Mouse (Mus musculus) right cerebral cortex, adult 2 months (tissue): Measurements from ENCODE around the gene Pomc.

Source experiments
- DNase-seq, 2 experiments: peaks; one replicate each; pipeline ENCODE4 v3.0.0; 2021 to 2022; ENCODE audit warnings: low spot score in 2 of 2

The Pomc gene

DNA sequence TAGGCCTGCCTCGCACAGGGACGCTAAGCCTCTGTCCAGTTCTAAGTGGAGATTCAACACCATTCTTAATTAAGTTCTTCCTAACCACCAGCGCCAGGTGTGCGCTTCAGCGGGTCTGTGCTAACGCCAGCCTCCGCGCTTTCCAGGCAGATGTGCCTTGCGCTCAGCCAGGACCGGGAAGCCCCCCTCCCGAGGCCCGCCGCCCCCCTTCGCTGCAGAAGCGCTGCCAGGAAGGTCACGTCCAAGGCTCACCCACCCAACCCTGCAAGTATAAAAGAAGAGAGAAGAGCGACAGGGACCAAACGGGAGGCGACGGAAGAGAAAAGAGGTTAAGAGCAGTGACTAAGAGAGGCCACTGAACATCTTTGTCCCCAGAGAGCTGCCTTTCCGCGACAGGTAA is at the start of gene Pomc:
Gene Pomc, plus strand, starts transcription at position 301 of the 400 bp plus-strand sequence.
- DNase-seq, result no peak

DNA sequence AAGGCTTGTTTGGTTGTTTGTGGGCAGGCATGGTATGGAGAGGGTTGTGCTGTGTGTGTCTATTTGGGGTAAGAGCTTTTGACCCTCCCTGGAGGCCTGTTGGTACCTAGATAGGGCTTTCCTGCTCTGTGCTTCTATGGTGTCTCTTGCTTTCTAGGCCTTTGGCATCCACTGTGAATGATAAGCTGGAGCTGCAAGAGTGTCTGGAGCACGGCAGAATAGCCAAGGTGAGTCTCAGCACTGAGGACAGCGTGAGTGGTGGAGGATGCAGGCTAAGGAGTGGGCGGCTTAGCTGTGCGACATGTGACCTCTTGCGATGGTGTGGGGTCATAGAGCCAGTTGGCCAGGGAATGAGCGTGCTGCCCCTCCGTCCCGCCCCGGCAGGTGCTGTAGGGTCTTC is 49.3 kb upstream of the Pomc start:
- no peak for DNase-seq

DNA sequence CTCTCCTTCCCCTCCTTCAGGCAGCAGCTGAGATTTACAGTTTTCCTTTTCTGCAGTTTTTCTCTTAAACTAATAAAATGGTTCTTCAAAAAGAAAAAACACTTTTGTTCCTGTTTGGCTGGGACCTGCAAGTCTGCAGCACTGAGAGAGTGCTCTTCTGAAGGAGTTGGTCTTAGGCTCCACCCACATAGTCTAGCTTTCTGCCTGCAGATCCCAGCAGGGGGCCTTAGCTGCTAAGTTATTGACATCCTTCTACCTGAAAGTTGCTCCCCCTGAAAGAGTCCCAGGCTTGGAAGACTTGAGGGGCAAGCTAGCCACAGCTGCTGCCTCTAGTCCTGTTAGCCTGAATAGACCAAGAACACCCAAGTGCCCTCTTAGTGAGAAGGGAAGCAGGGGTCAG is 48.4 kb upstream of the Pomc start:
- no peak for DNase-seq

DNA sequence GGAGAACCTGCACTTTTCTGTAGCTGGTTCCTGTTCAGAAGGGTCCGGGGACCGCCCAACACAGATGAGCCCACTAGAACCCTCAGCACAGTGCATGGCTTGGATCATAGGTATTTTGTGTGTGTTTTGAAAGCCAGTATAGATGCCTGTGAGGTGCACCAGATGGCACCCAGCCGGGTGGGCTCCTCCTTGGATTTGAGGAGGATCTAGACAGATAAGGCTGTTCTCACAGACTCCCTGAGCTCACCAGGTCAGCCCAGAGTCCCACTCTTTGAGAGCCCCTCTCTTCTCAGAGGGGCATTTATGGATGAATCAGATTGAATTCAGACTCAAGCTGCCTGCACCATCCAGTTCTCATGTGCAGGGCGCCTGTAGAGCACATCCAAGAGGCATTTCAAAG is 47.7 kb upstream of the Pomc start:
- DNase-seq, result no peak

DNA sequence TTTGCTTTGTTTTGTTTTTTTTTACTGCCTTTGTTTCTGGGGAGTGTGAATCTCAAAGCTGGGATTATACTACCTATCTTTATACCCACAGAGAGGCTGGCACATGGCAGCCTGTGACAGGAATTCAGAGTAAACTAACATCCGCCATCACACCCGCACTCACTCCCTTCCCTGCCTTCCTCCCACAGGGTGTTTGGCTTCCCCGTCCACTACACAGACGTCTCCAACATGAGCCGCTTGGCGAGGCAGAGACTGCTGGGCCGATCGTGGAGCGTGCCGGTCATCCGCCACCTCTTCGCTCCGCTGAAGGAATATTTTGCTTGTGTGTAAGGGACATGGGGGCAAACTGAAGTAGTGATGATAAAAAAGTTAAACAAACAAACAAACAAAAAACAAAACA is 47.3 kb upstream of the Pomc start:
- no peak for DNase-seq

DNA sequence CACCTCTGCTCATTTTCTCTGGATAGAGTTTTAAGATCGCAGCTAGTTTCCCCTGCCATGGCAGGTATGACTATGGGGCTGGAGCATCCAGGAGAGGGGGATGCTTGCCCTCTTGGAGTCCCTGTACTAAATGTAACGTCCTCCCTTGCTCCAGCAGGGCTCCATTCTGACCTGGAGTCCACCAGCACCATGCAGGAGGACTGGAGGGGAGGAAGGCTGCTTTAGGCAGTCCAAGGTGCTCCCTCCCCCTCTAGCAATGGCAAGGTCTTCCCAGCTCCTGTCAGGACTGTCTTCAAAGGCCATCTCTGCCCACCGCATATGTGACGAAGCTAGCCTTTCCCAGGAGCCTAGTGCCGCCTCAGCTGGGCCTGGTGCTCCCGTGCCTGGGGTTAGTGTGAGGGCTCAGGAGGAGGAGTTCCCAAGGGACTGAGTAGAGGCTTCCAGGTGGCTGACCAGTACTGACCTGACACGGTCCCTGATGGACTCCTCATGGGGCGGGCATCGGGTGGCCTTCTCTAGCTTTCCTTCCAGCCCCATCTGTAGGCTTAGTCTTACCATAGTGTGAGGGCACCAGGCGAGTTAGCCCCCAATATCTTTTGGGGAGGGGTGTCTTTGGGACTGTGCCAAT is 44.2 kb upstream of the Pomc start:
- DNase-seq, result no peak

DNA sequence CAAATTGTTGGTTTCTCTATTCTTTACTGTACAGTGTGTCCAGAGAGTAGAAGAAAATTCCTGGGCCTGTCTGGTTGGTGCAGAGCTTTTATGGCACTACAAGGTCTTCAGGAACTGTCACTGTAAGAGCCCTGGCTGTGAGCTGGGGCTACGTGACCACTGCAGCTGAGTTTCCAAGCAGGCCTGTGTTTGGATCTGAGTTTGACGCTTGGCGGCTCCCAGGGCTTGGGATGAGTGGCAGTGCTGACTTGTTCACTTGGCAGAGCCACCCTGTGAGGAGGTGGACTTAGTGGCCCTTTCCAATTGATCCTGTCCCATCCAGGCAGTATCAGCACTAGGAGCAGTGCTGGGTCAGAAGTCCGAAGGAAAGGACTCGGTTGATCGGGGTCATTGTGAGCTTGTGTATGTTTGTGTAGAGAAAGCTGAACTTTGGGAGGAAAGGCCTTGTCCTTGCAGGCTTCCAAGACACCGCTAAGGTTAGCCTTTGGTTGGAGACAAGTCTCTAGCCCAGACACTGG is 42.9 kb upstream of the Pomc start:
- no peak for DNase-seq

DNA sequence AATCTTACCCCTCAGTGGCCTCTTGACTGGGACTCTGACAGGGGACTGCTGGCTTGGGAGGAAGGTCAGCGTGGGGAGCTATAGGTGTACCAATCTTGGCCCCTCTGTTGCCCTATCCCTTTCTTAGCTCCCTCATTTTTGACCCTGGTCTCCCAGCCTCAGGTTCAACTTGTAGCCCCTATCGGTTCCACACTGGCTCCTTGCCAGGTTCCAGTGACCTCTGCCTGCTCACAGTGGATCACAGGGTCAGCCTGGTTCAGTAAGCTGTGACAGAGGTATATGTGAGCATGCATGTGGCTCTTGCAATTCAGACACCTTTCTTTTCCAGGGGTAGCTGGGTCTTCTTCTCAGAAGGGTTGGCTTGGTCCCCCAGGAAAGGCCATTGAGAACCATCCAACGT is 38.9 kb upstream of the Pomc start:
- DNase-seq, result no peak

DNA sequence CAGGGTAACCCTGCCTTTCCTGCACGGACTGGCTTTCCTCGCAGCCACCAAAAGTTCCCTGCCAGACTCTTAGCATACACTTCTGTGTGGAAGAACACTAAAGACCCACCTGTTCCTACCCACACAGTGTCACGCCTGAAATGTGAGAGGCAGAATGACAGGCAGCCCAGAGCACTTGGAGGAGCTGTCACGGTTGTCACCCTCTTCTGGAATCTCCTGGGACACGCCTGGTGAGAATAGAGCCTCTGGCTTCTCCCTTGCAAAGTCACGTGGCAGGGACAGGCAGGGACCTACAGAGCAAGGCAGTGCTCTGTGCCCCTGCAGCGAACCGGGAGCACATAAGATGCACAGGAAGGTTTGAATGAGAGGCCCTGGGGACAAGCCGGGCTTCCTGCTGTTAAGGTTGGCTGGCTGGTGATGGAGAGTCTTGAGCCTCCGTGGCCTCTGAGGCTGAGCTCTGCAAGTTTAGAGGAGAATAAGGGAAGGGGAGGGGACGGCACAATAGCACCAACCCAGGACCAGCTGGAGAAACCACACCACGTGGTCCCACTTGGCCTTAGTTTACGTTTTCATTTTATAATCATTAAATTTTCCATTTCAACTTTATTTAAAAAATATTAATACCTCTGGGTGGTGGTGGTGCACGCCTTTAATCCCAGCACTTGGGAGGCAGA is 36.9 kb upstream of the Pomc start:
- no peak for DNase-seq

DNA sequence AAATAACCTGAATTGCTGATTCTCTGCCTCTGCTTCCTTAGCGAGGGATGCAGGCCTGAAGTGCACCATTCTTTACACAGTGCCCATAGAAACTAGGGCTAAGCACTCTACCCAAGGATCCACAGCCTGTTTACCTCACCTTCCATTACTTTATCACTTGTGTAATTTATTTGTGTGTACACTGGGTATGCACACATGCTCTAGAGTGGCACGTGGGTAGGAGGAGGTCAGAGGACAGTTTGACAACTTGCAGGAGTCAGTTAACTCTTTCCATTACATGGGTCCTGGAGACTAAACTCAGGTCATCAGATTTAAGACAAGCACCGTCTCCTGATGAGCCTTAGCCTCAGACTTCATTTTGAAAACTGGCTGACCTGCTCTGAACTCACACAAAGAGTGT is 36.2 kb upstream of the Pomc start:
- no peak for DNase-seq

DNA sequence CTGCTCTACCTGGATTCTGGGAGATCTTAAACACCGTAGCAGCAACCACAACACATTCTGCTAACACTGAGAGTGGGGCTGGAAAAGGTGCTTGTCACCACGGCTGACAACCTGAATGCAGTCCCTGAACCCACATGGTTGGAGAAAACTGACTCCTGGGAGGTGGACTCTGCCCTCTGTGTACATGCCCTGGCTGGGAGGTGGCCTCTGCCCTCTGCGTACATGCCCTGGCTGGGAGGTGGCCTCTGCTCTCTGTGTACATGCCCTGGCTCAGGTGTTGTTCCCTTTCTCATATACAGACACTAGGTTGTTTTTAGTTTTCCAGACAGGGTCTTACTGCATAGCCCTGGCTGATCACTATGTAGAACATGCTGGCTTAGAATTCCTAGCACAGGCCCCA is 35.3 kb upstream of the Pomc start:
- no peak for DNase-seq

DNA sequence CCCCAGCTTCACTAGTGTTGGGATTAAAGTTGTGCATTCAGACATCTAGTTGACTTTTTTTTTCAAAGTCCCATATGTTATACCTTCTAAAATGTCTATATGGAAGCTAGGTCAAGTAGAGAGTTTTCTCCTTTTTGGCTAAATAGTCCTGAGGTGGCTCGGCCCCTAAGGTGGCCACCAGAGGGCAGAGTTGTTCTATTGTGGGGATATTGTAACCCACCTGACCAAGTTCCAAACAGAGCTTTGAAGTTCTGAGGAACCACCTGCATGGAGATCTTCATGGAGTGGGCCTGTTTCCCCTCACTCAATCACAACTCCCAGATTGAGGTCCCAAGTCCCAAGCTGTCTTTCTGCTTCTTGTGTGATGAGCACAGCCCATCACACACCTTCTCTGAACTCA is 28.6 kb upstream of the Pomc start:
- peak; percentile 78 to 84 for DNase-seq

DNA sequence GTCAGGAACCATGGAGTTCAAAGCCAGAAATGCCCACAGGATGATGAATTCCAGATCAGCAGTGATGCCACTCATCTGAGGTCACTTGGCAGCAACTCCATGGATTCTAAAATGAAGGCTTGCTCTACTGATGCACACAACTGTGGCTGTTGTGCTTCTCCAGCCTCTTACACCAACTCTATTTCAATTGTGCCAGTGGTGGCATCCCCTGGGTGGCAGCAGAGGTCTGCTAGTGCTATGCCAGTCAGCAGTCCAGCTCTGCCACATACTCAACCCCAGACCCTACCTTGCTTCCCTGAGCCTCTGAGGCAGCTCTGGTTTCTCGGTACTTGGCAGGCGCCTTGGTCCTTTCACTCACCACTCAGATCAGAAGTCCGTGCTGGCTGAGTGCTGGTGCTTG is 25.9 kb upstream of the Pomc start:
- DNase-seq, result peak; percentile 49 to 57

DNA sequence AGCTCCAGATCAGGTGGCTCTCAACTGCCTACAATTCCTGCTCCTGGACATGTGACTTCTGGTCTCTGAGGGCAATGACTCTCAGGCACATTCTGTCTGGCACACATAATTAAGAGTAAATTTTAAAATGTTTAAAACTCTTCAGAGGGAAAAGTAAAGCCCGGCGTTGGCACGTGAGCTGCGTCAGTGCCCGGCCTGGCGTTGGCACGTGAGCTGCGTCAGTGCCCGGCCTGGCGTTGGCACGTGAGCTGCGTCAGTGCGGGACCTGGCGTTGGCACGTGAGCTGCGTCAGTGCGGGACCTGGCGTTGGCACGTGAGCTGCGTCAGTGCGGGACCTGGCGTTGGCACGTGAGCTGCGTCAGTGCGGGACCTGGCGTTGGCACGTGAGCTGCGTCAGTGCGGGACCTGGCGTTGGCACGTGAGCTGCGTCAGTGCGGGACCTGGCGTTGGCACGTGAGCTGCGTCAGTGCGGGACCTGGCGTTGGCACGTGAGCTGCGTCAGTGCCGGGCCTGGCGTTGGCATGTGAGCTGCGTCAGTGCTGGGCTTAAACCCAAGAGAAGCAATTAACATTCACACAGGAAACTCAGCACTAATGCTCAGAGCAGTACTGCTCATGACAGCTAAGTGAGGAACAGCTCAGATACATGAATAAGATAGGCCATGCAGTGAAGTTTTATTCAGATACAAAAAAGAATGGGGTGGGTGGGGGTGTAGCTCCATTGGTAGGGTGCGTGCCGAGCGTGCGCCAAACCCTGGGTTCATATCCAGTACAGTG is 24.5 kb upstream of the Pomc start:
- DNase-seq, result peak in 1 of 2 experiments; percentile 47

DNA sequence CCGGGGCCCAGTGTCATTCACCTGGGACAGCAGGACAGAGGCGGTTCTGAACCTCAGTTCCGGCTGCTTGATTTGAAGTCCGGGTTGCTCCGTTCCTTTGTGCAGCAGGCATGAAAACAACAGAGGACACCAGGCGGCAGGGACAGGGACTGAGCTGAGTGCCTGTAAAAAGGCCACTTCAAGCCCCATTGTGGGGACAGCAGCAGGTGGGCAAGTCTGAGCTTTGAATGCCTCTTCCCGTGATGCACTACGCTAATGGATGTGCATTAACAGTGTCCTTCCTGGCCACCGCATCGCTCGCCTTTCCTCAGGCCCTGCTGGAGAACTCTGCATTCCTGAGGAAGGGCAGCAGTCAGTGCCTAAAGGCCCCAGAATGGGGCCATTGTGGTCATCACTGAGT is 12.7 kb upstream of the Pomc start:
- DNase-seq, result no peak

DNA sequence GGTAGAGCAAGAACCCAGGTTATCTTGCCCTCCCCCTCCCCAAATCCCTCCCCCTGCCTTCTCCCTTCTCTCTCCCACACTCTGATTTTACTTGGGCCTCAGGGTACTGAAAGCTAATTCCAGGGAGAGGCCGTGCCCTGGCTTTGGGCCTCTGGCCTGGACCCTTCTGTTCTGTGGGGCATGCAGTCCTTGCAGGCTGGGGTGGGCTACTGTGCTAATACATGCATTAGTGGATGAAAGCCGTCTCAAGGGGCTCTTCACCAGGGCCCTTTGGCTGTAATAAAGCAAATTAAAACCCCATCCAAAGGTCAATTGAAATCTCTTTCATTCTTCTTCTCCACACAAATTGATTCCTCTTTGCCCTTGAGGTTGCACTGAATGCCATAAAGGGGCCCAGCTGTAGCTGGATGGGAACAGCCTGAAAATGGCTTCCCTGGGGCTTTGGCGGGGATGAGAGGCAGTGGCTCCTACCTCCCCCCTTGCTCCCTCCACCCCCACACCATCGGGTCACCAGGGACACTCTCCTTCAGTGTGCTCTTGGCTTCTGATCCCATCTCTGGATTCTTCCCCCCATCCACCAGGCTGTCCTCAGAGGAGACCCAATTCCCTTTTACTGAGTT is 10.2 kb upstream of the Pomc start:
- DNase-seq, result no peak

DNA sequence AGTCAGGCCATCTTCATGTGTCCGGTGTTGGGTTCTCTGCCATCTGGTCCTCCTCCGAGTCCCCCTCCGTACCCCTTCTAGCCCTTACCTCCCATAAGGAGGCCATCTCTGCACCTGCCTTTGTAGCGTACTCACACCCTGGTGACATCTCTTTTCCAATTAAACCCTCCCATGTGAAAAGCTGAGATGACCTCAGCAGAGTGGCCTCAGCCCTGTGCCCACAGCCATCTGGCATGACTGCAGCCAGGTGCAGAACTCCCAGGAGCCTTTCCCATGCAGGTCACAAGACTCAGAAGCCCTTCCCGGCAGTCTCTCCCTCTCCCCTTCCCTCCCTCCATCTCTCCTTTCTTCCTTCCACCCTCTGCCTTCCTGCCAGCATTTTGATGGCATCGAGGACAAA is 7.2 kb upstream of the Pomc start:
- no peak for DNase-seq

DNA sequence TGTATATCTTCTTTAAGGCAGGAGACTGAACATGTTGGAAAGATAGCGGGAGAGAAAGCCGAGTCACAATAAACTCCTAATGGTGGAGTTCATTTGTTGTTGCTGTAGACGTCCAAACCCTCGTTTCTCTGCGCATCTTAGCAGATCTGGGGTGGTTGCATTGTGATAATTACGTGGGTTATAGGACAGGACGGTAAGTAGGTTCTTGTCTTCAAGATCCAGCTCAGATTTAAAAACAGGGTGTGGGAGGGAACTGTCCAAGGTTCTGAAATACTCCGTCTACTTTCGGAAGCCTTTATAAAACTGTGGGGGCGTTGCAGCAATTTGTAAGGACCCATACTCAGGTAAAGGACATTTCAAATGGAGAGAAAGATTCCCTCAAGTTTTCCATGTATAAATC is 620 bp downstream of the Pomc start:
- DNase-seq, result no peak

DNA sequence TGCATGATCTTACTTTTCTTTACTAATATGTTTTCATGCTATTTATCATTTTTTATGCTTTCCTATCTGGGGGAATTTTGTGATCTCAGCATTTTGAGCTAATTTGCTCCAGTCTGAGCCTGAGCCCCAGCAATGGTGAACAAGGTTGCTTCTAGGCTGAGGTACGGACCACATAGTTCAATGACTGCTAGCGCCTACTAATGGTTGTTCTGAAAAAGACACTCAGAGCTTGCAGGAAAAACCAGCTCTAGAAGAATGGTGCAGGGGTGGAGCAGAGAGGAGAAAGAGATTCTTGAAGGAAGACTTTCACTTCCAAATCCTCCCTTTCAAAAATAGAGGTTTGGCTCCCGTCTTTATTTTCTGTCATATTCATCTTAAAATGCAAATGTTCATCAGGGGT is 1.6 kb downstream of the Pomc start:
- DNase-seq, result no peak

DNA sequence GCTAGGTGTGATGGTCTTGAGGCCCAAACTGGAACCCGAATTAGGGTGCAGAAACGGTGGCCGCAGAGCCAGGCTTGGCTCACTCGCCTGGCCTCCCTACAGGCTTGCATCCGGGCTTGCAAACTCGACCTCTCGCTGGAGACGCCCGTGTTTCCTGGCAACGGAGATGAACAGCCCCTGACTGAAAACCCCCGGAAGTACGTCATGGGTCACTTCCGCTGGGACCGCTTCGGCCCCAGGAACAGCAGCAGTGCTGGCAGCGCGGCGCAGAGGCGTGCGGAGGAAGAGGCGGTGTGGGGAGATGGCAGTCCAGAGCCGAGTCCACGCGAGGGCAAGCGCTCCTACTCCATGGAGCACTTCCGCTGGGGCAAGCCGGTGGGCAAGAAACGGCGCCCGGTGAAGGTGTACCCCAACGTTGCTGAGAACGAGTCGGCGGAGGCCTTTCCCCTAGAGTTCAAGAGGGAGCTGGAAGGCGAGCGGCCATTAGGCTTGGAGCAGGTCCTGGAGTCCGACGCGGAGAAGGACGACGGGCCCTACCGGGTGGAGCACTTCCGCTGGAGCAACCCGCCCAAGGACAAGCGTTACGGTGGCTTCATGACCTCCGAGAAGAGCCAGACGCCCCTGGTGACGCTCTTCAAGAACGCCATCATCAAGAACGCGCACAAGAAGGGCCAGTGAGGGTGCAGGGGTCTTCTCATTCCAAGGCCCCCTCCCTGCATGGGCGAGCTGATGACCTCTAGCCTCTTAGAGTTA is 5.2 kb downstream of the Pomc start:
- DNase-seq, result peak; percentile 81 to 87

DNA sequence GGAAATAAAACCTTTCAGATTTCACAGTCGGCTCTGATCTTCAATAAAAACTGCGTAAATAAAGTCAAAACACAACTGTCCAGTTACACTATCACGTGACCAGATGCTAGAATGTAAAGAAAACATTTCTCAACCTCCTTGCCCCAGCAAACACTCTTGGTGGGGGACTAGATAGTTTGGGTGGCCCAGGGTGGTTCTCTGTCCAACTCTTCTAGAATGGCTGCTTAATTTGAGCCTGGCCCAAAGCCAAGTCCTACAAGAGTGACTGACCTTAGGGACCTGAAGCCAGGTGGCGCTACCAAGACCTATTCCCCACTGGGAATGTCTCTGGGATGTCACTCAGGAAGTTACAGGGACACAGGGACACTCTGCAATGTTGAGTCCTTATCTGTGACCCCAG is 5.8 kb downstream of the Pomc start:
- DNase-seq, result no peak

DNA sequence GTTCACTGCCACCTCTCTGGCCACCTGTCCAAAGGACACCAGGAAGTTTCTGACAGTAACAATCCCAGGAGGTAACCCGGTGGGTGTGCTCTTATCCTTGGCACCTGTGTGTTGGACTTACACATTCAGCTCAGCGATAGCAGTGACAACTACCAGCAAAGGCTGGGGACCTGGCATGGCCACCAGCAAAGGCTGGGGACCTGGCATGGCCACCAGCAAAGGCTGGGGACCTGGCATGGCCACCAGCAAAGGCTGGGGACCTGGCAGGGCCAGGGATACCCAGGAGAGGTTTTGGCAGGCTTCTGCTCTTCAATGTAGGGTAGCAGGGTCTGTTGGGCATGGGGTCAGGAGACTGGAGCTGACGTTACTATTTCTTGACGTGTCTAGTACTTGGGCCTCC is 12.4 kb downstream of the Pomc start:
- no peak for DNase-seq
